Mouse (Mus musculus) cerebellum, postnatal 4 days (tissue): ENCODE data around the gene Tprn.
A peak's percentile ranks its signal among the peaks of the same experiment; 100 is the strongest.
"Not testable (repeated sequence)": the region's sequence is repeated elsewhere in the genome, so short reads cannot be mapped to it uniquely, and the experiment has no call there.

Experiments used
- DNase-seq, 2 experiments: peaks; one replicate each; pipeline ENCODE4 v3.0.0; 2022; ENCODE audit warnings: low spot score in 2 of 2, mixed read lengths in 1 of 2

The Tprn gene

GRCm38 (mm10) chr2:25237522-25237921 is 24.9 kb upstream of the Tprn start:
- DNase-seq: no peak

GRCm38 (mm10) chr2:25238106-25238505 is 24.3 kb upstream of the Tprn start:
- no peak for DNase-seq

- DNase-seq: no peak
Observed at GRCm38 (mm10) chr2:25239766-25240165, 22.7 kb upstream of the Tprn start.

GRCm38 (mm10) chr2:25240310-25240709 is 22.1 kb upstream of the Tprn start:
- no peak for DNase-seq

GRCm38 (mm10) chr2:25240723-25241437 is 21.5 kb upstream of the Tprn start:
- DNase-seq: peak in 1 of 2 experiments; percentile 45

- no peak for DNase-seq
Observed at GRCm38 (mm10) chr2:25241438-25241775, 21.0 kb upstream of the Tprn start.

- DNase-seq: peak in 1 of 2 experiments; percentile 30
Observed at GRCm38 (mm10) chr2:25242101-25242506, 20.3 kb upstream of the Tprn start, which contains the start of the genes Rnf208 and Cysrt1. Gene Rnf208 (plus strand): TSS chr2:25242255. Gene Cysrt1 (minus strand): TSS chr2:25242452.

GRCm38 (mm10) chr2:25243342-25243741 is 19.1 kb upstream of the Tprn start:
- DNase-seq: no peak

- DNase-seq: no peak
Observed at GRCm38 (mm10) chr2:25244144-25244543, 18.3 kb upstream of the Tprn start.

- no peak for DNase-seq
Observed at GRCm38 (mm10) chr2:25246183-25247072, 16.0 kb upstream of the Tprn start, which contains the start of gene AL732309.1. Gene AL732309.1 (minus strand): TSS chr2:25246863.

GRCm38 (mm10) chr2:25252331-25252730 is 10.1 kb upstream of the Tprn start:
- no peak for DNase-seq

- peak; percentile 66 to 86 for DNase-seq
Observed at GRCm38 (mm10) chr2:25255284-25255779, 7.1 kb upstream of the Tprn start, which contains the start of gene Tmem203. Gene Tmem203 (plus strand): TSS chr2:25255439.

- not testable (repeated sequence) for DNase-seq
Observed at GRCm38 (mm10) chr2:25256443-25257109, 5.8 kb upstream of the Tprn start.

GRCm38 (mm10) chr2:25257250-25257649 is 5.2 kb upstream of the Tprn start:
- DNase-seq: not testable (repeated sequence)

- DNase-seq: no peak
Observed at GRCm38 (mm10) chr2:25258887-25259286, 3.5 kb upstream of the Tprn start.

- no peak for DNase-seq
Observed at GRCm38 (mm10) chr2:25261870-25262269, 548 bp upstream of the Tprn start.

GRCm38 (mm10) chr2:25262795-25263622 is 591 bp downstream of the Tprn start:
- DNase-seq: peak in 1 of 2 experiments; percentile 80

- DNase-seq: no peak
Observed at GRCm38 (mm10) chr2:25263623-25264285, 1.3 kb downstream of the Tprn start.

- no peak for DNase-seq
Observed at GRCm38 (mm10) chr2:25264286-25264660, 1.9 kb downstream of the Tprn start.

GRCm38 (mm10) chr2:25264851-25265250 is 2.4 kb downstream of the Tprn start:
- DNase-seq: no peak
